Mouse (Mus musculus) erythroblast, embryonic 14.5 days (primary cell): Measurements from ENCODE around the gene Hpn.

Source experiments
- GATA1 ChIP-seq: IDR thresholded peaks from 2 replicates; pipeline ENCODE4 v1.6.1; 2012; ENCODE audit warnings: low read length, inconsistent platforms, mixed read lengths
- TAL1 ChIP-seq: IDR thresholded peaks from 3 replicates; pipeline ENCODE4 v1.6.1; 2012; ENCODE audit warnings: low read length, inconsistent platforms, mixed read lengths

DNA sequence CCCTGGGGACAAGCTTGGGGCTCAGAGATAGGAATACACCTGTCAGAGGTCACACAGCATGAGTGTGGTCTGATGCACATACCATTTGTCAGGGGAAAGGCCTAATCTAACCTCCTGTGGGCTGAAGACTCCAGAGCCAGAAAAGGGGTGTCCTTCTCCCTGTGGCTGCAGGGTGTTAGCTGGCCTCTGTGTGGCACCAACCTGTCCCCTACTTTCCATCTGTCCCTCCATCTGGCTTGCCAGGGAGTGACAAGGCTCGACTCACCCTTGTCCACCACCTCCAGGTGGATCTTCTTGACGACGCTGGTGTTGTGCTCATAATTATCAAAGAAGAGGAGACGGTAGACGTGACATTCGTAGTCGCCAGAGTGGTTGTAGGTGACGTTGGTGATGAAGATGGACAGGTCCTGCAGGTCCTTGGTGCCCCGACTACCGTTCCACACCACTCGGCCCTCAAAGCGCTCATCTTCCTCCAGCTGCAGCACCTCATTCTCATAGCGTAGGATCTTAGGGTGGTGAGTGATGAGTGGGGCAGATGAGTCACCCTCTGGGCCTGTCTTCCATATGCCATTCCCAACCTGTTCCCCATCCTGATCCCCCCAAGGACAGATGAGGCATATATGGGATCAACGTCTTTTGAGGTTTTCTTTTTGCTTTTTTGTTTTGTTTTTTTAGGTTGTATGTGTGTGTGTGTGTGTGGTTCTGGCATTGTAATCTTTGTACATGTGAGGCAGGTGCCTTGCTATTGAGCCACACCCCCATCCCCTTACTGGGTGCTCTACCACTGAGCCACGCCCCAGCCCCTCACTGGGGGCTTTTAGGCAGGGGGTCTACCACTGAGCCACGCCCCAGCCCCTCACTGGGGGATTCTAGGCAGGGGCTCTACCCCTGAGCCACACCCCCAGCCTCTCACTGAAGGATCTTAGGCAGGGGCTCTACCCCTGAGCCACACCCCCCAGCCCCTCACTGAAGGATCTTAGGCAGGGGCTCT lies 7.8 kb upstream of the Hpn start:
- TF ChIP-seq TAL1: no peak
- no peak for TF ChIP-seq GATA1
